Mouse (Mus musculus) heart, postnatal 0 days (tissue): ENCODE data around the gene AW011738. TPM values are rescaled to one million over a fixed set of nuclear protein-coding genes. Genes with fewer than 3 reads are reported as not detected.

Experiments used
- ATAC-seq: fragments of 200-750 bp; cut with Nextera tagmentation; 2 replicates; pipeline ENCODE4 v1.8.0; 2017; ENCODE audit warnings: low read depth, moderate number of reproducible peaks, moderate library complexity; ENCODE audit not compliant: insufficient read depth
- DNase-seq: peaks from one replicate; pipeline ENCODE4 v3.0.0-alpha.2; 2016; ENCODE audit warnings: low spot score
- H3K27ac ChIP-seq: fragments of 300-500 bp; sonication (generic); 2 replicates; pipeline ENCODE4 v1.5.1; 2014; ENCODE audit warnings: low read depth, mild to moderate bottlenecking
- H3K27me3 ChIP-seq: fragments of 300-500 bp; sonication (generic); 2 replicates; pipeline ENCODE4 v1.6.1; 2014; ENCODE audit warnings: low read length, mixed read lengths; ENCODE audit not compliant: control insufficient read depth, insufficient read depth
- H3K36me3 ChIP-seq: fragments of 300-500 bp; sonication (generic); replicated peaks from 2 replicates; pipeline ENCODE4 v1.6.1; 2014; ENCODE audit warnings: low read length, mixed read lengths; ENCODE audit not compliant: control insufficient read depth, insufficient read depth
- H3K4me1 ChIP-seq: fragments of 300-500 bp; sonication (generic); 2 replicates; pipeline ENCODE4 v1.6.1; 2014; ENCODE audit warnings: antibody characterized with exemption; ENCODE audit not compliant: control insufficient read depth, insufficient read depth
- H3K4me2 ChIP-seq: fragments of 300-500 bp; sonication (generic); 2 replicates; pipeline ENCODE4 v1.6.1; 2014; ENCODE audit warnings: low read depth, mild to moderate bottlenecking, low read length, moderate library complexity
- H3K4me3 ChIP-seq: fragments of 300-500 bp; sonication (generic); 2 replicates; pipeline ENCODE4 v1.5.1; 2014; ENCODE audit warnings: low read depth, low read length
- H3K9ac ChIP-seq: fragments of 300-500 bp; sonication (generic); replicated peaks from 2 replicates; pipeline ENCODE4 v1.6.1; 2014; ENCODE audit warnings: low read depth, low read length, mixed read lengths
- H3K9me3 ChIP-seq: fragments of 300-500 bp; sonication (generic); replicated peaks from 2 replicates; pipeline ENCODE4 v1.6.1; 2016; ENCODE audit warnings: low read length; ENCODE audit not compliant: control insufficient read depth
- CTCF ChIP-seq: IDR thresholded peaks from 2 replicates; pipeline ENCODE4 v1.5.1; 2016; ENCODE audit warnings: antibody characterized with exemption, control low read depth, low read depth
- EP300 ChIP-seq: IDR thresholded peaks from 2 replicates; pipeline ENCODE4 v1.6.1; 2016; ENCODE audit warnings: antibody characterized with exemption, low read depth
- WGBS: fragments of 180-500 bp; shearing (Covaris S2); extraction: QIAGEN DNeasy Blood & Tissue Kit; methylation state at CpG from one replicate; pipeline ENCODE4 v1.1.7; 2014; 5-methylcytosine and 5-hydroxymethylcytosine counted together
- polyA plus RNA-seq: library from polyadenylated mRNA; unstranded; fragments of >200 nt; fragmentation: Nextera tagmentation; extraction: Ambion mirVana; gene quantifications from 2 replicates; pipeline ENCODE4 v1.2.1, GENCODE M21; 2015
- total RNA-seq: library from RNA; depleted of rRNA; stranded (reverse); fragments of >200 nt; gene quantifications from 2 replicates; pipeline ENCODE4 v1.2.3, GENCODE M21; 2014; ENCODE audit warnings: low replicate concordance

The AW011738 gene
- total and polyA plus RNA-seq, 2 experiments from 2014 or later, result 3.4 to 6.0 TPM

DNA sequence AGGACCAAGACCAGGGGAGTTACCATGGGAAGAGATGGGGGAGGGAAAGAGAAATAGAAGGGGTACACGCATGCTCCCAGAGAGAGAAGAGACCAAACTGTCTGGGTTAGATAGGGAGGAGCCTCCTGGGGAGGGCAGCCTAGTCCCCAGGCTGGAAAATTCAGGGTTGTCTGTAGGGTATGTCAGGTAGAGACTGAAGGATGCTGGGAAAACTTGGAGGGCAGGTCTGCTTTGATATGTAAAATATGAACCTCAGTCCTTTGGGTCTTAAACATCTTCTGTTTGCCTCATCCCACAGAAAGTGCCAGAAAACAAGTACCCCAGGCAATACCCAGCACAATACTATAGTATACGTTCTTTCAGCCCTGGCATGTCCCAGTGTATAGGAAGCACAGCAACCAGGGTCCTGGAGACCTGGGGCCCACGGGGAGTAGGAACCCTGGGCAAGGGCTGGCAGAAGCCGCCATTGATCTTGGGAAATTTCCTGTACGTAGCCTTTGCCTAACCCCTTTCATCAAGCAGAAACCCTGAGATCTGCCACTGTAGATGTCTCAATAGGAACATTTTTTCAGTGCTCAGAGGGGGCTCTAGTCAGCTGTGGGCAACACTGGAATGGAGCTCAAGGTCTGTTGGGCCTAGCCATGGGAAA is 14.8 kb upstream of the AW011738 start:
- Histone ChIP-seq H3K36me3 (peaks cover 6% of the 10 kb centered on the region; the same call in 1 of the 2 replicates), H3K27ac (no peak overlapping the region), H3K9ac (no peak overlapping the region), H3K4me3 (no peak overlapping the region), H3K4me2 (no peak overlapping the region), H3K4me1 (peaks cover 34% of the 10 kb centered on the region), H3K9me3 (no peaks in the 10 kb centered on the region), H3K27me3 (no peaks in the 10 kb centered on the region)
- ATAC-seq (no peak), DNase-seq (no peak)
- TF ChIP-seq EP300, result no peak
- no peak for TF ChIP-seq CTCF
- WGBS, result 73% methylated on average over 5 of the region's 5 CpGs

DNA sequence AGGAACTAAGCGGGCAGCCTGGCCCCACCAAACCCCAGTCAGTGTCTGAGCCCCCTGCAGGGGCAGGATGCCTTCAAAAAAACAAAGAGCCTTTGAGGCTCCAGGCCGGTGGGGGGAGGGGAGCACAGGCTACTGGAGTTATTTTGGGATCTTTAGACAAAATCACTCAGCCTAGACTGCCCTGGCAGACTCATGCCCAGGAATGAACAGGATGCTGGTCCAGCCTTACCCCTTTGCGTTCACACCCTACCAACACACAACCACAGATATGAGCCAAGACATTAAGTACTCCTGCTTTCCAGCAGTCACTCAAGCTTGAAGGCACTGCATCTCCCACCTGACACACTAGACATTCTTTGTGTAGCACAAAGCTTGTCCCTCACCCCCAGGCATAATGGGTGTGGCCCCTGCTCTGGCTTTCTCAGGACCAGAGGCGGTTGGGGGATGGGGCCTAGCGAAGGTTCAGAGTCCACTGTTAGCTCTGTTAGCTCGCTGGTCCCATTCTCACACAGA is 14.2 kb upstream of the AW011738 start:
- Histone ChIP-seq H3K27ac (no peak overlapping the region), H3K4me1 (peaks cover 37% of the 10 kb centered on the region), H3K36me3 (peaks cover 6% of the 10 kb centered on the region; the same call in 1 of the 2 replicates), H3K9me3 (no peaks in the 10 kb centered on the region), H3K4me2 (no peak overlapping the region), H3K4me3 (no peak overlapping the region), H3K27me3 (no peaks in the 10 kb centered on the region), H3K9ac (no peak overlapping the region; the same call in 1 of the 2 replicates)
- DNase-seq (no peak), ATAC-seq (peak; percentile 30; the same call in 1 of the 2 replicates)
- TF ChIP-seq CTCF (no peak), EP300 (no peak)
- WGBS, result 33% methylated on average over 6 of the region's 6 CpGs

DNA sequence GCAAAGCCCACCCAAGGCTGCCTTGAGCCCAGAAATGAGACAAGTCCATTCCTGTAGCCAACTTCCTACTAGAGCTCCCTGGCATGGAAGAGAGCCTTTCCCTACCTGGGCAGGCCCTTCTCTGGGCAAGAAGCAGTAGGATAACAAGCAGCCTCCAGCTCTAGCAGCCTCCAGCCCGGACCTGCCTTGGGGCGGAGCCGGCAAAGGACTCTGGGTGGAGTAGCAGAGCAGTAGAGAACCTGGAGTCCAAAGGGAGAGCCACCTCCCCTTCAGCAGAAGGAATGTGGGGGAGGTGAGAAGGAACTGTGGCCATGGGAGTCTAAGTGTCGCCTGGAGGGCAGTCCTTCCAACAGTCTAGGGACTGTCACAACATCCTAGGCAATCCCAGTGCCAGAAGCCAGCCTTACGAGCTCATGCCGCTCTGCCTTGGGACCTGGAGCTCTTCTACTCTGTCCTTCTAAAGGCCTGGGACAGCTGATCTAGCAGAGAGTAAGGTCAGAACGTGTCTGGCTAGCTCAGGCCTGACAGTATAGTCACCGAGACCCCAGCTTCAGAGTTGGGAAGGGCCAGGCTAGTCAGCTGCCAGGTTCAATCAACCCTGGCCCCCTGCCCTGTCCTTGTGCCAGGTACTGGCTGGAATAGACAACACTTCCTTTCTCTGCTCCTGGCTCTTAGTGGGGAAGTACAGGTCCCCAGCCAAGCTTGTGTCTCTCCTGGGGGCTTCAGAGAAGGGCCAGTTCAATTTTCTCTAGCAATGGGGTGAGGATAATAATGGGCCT is 10.5 kb upstream of the AW011738 start:
- DNase-seq (no peak), ATAC-seq (no peak)
- no peaks in the 10 kb centered on the region for H3K9me3 ChIP-seq
- H3K36me3 ChIP-seq, result peaks cover 6% of the 10 kb centered on the region; the same call in 1 of the 2 replicates
- no peak overlapping the region for H3K9ac ChIP-seq
- H3K4me2 ChIP-seq, result no peak overlapping the region
- no peaks in the 10 kb centered on the region for H3K27me3 ChIP-seq
- 44% methylated on average over 8 of the region's 8 CpGs for WGBS
- TF ChIP-seq EP300, result no peak
- no peak for TF ChIP-seq CTCF
- H3K27ac ChIP-seq, result peak overlapping the region; percentile 54
- H3K4me1 ChIP-seq, result peaks cover 28% of the 10 kb centered on the region
- H3K4me3 ChIP-seq, result no peak overlapping the region

DNA sequence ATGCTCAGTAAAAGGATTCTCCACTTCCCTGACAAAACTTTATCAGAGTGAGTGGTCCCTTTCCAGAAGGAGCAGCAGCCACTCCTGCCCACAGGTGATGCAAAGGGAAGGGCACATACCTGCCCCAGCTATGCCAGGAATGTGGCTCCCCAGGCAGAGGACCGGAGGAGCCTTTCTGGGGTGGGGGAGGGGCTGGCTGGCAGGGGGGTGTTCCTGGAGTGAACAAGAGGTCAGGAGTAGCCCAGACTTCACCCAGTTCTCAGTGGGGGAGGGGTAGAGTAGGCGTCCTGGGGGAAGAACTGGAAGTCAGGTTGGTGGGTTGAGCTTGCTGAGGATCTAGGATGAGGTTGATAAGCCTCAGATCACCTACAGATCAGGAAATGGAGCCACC is 9.9 kb upstream of the AW011738 start:
- no peaks in the 10 kb centered on the region for H3K9me3 ChIP-seq
- no peak for DNase-seq
- ATAC-seq, result no peak
- no peak overlapping the region for H3K27ac ChIP-seq
- no peak overlapping the region for H3K4me2 ChIP-seq
- H3K9ac ChIP-seq, result no peak overlapping the region
- 32% methylated on average over 2 of the region's 2 CpGs for WGBS
- H3K36me3 ChIP-seq, result peaks cover 6% of the 10 kb centered on the region; the same call in 1 of the 2 replicates
- H3K4me1 ChIP-seq, result peaks cover 28% of the 10 kb centered on the region
- TF ChIP-seq EP300 (no peak), CTCF (no peak)
- H3K4me3 ChIP-seq, result no peak overlapping the region
- no peaks in the 10 kb centered on the region for H3K27me3 ChIP-seq

DNA sequence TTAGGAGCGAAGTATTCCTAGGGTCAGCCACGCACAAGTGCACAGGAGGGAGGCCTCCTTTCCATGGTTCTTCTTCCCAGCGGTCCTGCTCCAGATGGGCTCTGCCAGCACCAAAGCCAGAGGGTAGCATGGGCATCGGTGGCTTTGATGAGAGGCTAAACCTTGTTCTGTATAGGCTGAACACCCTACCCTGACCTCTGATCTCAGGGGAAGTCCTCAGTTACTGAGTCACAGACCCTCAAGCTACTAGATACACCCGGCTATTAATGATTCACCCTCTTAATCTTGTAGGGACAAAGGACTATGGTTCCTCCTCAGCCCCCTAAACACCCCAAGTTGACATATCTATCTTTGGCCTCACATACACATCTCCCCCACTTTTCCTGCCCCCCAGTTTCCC is 9.2 kb upstream of the AW011738 start:
- Histone ChIP-seq H3K36me3 (peaks cover 6% of the 10 kb centered on the region; the same call in 1 of the 2 replicates), H3K9me3 (no peaks in the 10 kb centered on the region), H3K27ac (no peak overlapping the region), H3K9ac (no peak overlapping the region), H3K4me3 (no peak overlapping the region), H3K4me1 (peaks cover 25% of the 10 kb centered on the region), H3K27me3 (no peaks in the 10 kb centered on the region), H3K4me2 (no peak overlapping the region)
- ATAC-seq, result no peak
- 80% methylated on average over 5 of the region's 5 CpGs for WGBS
- no peak for DNase-seq
- no peak for TF ChIP-seq CTCF
- no peak for TF ChIP-seq EP300
